Mouse (Mus musculus) megakaryocyte, embryonic 14.5 days (primary cell): ENCODE data around the gene Spert. TPM values are rescaled to one million over a fixed set of nuclear protein-coding genes. Genes with fewer than 3 reads are reported as not detected.

Experiments used
- H3K27me3 ChIP-seq: replicated peaks from 2 replicates; pipeline ENCODE3; 2012; ENCODE audit warnings: inconsistent platforms
- H3K36me3 ChIP-seq: replicated peaks from 2 replicates; pipeline ENCODE3; 2012; ENCODE audit warnings: low read length, inconsistent platforms, mixed read lengths
- H3K4me1 ChIP-seq: 2 replicates; pipeline ENCODE4 v1.6.1; 2012; ENCODE audit warnings: inconsistent platforms
- H3K4me3 ChIP-seq: replicated peaks from 2 replicates; pipeline ENCODE3; 2012; ENCODE audit warnings: moderate library complexity, mild to moderate bottlenecking, inconsistent platforms
- H3K9me3 ChIP-seq: 2 replicates; pipeline ENCODE4 v1.6.1; 2012; ENCODE audit warnings: inconsistent platforms
- FLI1 ChIP-seq: IDR thresholded peaks from 2 replicates; pipeline ENCODE4 v1.6.1; 2012; ENCODE audit warnings: low read length, inconsistent platforms, mixed read lengths
- GATA1 ChIP-seq: IDR thresholded peaks from 3 replicates; pipeline ENCODE4 v1.6.1; 2012; ENCODE audit warnings: mixed read lengths, low read length, inconsistent platforms, borderline replicate concordance
- polyA plus RNA-seq: library from polyadenylated mRNA; stranded (reverse); fragments of >175 nt; gene quantifications from 2 replicates; pipeline ENCODE4 v1.2.3, GENCODE M21; 2012; ENCODE audit warnings: low replicate concordance; ENCODE audit not compliant: insufficient read depth

The Spert gene
- polyA plus RNA-seq = 0.12 TPM in 1 of 2 replicates, not detected in the other

- no peak for TF ChIP-seq GATA1
- no peak for TF ChIP-seq FLI1
- Histone ChIP-seq H3K27me3 (peaks cover 2% of the 10 kb centered on the region), H3K4me1 (no peaks in the 10 kb centered on the region), H3K9me3 (peaks cover 3% of the 10 kb centered on the region; the same call in 1 of the 2 replicates), H3K36me3 (no peaks in the 10 kb centered on the region), H3K4me3 (no peak within 1 kb of the TSS)
These were observed at the start of gene Spert for GRCm38 (mm10) chr14:75592978-75593377. Gene Spert, minus strand, starts transcription at chr14:75593116.

DNA sequence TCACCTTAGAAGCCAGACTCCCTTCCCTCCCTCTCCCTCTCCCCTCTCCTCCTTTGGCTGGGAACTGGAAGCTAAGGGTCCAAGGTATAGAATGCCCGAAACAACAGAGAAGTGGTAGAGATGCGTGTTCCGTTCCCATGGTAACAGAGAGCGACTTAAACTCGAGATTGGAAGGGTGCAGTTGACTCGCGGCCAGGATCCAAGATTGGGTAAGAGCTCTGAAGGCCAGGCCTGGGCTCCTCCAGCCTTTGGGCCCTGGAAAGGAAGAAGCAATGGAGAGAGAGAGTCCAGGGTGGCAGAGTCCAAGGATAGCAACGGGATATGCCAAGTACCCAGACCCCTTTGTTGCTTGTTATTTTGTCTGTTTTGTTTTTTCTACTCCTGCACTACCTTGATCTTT, 49.2 kb upstream of the Spert start, which contains the start of gene Erich6b:
Gene Erich6b (plus strand): TSS at position 180 of the 400 bp plus-strand sequence.
- H3K4me1 ChIP-seq = no peaks in the 10 kb centered on the region
- peaks cover 22% of the 10 kb centered on the region for H3K9me3 ChIP-seq
- H3K27me3 ChIP-seq = peaks cover 7% of the 10 kb centered on the region
- no peaks in the 10 kb centered on the region for H3K36me3 ChIP-seq
- H3K4me3 ChIP-seq = no peak within 1 kb of the TSS
- no peak for TF ChIP-seq GATA1
- no peak for TF ChIP-seq FLI1

DNA sequence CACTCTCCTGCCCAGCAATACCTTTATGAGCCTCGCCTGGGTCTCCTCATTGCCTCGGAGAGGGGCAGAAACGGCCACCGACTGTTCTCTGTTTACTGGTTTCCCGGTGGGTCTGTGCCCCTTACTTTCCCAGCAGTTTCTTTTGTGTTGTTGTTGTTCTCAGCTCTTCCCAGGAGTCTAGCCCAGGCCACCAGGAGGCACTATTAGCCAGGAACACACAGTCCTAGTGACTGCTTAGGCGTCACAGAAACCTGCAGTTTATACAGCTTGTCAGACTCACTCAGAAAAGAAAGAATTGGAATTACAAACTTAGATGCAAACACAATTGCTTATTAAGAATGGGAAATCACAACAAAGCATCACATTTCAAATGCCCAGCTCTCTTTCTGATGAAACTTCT, 48.5 kb upstream of the Spert start:
- H3K27me3 ChIP-seq = peaks cover 5% of the 10 kb centered on the region
- peaks cover 22% of the 10 kb centered on the region for H3K9me3 ChIP-seq
- H3K4me3 ChIP-seq = no peak overlapping the region
- TF ChIP-seq GATA1 (no peak), FLI1 (no peak)
- no peaks in the 10 kb centered on the region for H3K4me1 ChIP-seq
- no peaks in the 10 kb centered on the region for H3K36me3 ChIP-seq

- Histone ChIP-seq H3K36me3 (no peaks in the 10 kb centered on the region), H3K4me1 (no peaks in the 10 kb centered on the region), H3K4me3 (no peak overlapping the region), H3K9me3 (peaks cover 22% of the 10 kb centered on the region), H3K27me3 (peaks cover 3% of the 10 kb centered on the region)
- no peak for TF ChIP-seq FLI1
- TF ChIP-seq GATA1 = no peak
These were observed 47.9 kb upstream of the Spert start for GRCm38 (mm10) chr14:75640846-75641245.

DNA sequence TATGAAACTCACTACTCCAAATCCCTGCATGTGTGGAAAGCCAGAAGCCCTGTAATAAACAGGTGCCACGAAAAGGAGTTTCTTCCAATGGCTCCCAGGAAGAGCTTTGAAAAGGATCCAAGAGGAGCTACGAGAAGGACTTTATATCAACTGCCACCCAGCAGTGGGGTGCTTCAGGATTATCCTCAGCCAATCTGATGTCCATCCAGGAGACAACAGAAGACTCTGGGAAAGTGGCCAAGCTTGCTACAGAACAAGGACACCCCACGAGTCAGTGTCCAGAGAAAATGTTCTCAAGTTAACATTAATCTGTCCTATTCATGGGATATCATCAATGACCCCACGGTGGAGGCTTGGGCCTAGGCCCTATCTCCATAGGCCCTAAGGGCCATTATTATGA, 44.7 kb upstream of the Spert start:
- no peaks in the 10 kb centered on the region; the same call in 1 of the 2 replicates for H3K4me1 ChIP-seq
- peaks cover 9% of the 10 kb centered on the region for H3K27me3 ChIP-seq
- H3K4me3 ChIP-seq = no peak overlapping the region
- TF ChIP-seq GATA1 (no peak), FLI1 (no peak)
- H3K36me3 ChIP-seq = no peaks in the 10 kb centered on the region
- H3K9me3 ChIP-seq = peaks cover 4% of the 10 kb centered on the region; the same call in 1 of the 2 replicates

- Histone ChIP-seq H3K9me3 (no peaks in the 10 kb centered on the region), H3K4me1 (no peaks in the 10 kb centered on the region; the same call in 1 of the 2 replicates), H3K27me3 (peaks cover 9% of the 10 kb centered on the region), H3K4me3 (no peak overlapping the region), H3K36me3 (no peaks in the 10 kb centered on the region)
- TF ChIP-seq GATA1 (no peak), FLI1 (no peak)
These were observed 43.2 kb upstream of the Spert start for GRCm38 (mm10) chr14:75636107-75636506.

DNA sequence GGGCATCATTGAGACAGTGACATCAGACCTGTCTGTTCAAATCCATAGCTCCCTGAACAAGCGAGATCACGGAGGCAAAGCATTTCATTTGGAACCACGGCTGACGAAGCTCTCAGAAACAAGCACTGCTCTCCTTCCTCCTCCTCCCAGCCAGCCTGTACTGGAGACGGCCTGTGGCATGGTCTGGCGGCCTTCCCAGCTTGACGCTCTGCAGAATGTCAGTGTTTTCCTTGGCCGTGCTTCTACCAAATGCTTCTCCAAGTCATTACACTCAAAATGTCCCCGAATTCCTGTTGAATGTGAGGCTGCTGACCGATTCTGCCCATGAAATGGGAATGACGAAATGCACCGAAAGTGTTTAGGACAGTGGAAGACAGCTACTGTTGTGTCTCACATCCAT, 42.4 kb upstream of the Spert start:
- Histone ChIP-seq H3K36me3 (no peaks in the 10 kb centered on the region), H3K27me3 (peaks cover 9% of the 10 kb centered on the region), H3K4me3 (no peak overlapping the region), H3K9me3 (no peaks in the 10 kb centered on the region), H3K4me1 (no peaks in the 10 kb centered on the region; the same call in 1 of the 2 replicates)
- TF ChIP-seq FLI1 = no peak
- no peak for TF ChIP-seq GATA1

GRCm38 (mm10) chr14:75628870-75629269, 36.0 kb upstream of the Spert start:
- no peak for TF ChIP-seq FLI1
- no peak for TF ChIP-seq GATA1
- no peaks in the 10 kb centered on the region for H3K36me3 ChIP-seq
- H3K4me3 ChIP-seq = peak overlapping the region; percentile 68
- H3K4me1 ChIP-seq = 0 out of 2 replicates have a peak, but pooled peaks cover 4% of the 10 kb centered on the region
- H3K9me3 ChIP-seq = no peaks in the 10 kb centered on the region
- peaks cover under 1% of the 10 kb centered on the region for H3K27me3 ChIP-seq

- TF ChIP-seq GATA1 = no peak
- TF ChIP-seq FLI1 = no peak
- H3K4me1 ChIP-seq = no peaks in the 10 kb centered on the region
- H3K36me3 ChIP-seq = no peaks in the 10 kb centered on the region
- H3K9me3 ChIP-seq = no peaks in the 10 kb centered on the region
- peaks cover 6% of the 10 kb centered on the region for H3K27me3 ChIP-seq
- H3K4me3 ChIP-seq = no peak overlapping the region
These were observed 30.1 kb upstream of the Spert start for GRCm38 (mm10) chr14:75622984-75623383.

DNA sequence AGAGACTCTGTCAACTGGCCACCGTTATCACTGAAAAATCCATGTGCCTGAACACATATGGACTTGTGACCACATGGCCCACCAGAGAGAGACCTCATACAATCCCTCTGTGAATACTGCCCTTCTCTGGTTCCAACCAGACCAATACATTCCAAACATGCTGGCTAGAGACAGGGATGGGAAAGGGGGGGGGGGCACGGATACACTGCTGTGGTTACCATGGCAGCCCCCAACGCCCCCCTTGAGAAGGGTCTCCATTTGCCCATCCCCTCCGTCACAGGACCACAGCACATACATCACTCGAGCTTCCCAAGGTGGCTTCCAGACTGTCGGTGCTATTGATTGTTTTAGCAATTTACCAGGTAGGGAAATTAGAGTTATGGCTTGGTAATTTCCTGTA, 23.5 kb upstream of the Spert start:
- Histone ChIP-seq H3K9me3 (no peaks in the 10 kb centered on the region), H3K36me3 (no peaks in the 10 kb centered on the region), H3K27me3 (peaks cover 8% of the 10 kb centered on the region), H3K4me3 (no peak overlapping the region), H3K4me1 (no peaks in the 10 kb centered on the region)
- TF ChIP-seq GATA1 (no peak), FLI1 (no peak)

DNA sequence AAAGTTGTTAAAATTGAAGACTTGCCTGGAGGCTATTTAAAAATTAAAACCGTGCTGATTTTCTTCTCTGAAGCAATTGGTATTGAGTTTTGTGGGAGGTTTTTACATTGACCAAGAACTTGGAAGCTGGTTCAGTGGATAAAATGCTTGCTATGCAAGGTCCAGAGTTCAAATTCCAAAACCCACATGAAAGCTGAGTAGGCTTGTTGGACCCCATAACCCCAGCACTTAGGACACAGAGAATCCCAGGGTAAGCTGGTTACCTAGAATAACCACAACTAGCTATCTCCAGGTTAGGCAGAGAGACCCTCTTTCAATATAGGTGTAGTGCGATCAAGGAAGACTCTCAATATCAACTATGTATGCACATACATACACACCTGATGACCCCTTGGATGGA, 16.3 kb upstream of the Spert start:
- Histone ChIP-seq H3K27me3 (peaks cover 2% of the 10 kb centered on the region), H3K4me1 (no peaks in the 10 kb centered on the region), H3K4me3 (no peak overlapping the region), H3K9me3 (peaks cover 6% of the 10 kb centered on the region), H3K36me3 (no peaks in the 10 kb centered on the region)
- TF ChIP-seq GATA1 = no peak
- no peak for TF ChIP-seq FLI1
